Mouse (Mus musculus): Measurements from ENCODE around the gene Trcg1. TPM values are rescaled to one million over a fixed set of nuclear protein-coding genes. Genes with fewer than 3 reads are reported as not detected.

Gene Trcg1
- polyA plus RNA-seq, 1 experiment from 2014 or later: not detected

- H3K4me2 ChIP-seq (ENCODE audit: low read depth, low read length): no peak overlapping the region
- DNase-seq (ENCODE audit: low spot score) (no peak), ATAC-seq (ENCODE audit: low read depth) (no peak)
- H3K27ac ChIP-seq (replicated peaks; ENCODE audit: low read depth, low read length): no peak overlapping the region
- H3K4me3 ChIP-seq (ENCODE audit: low read depth, low read length): no peak overlapping the region
- WGBS: 76% methylated on average over 5 of the region's 5 CpGs
- H3K9me3 ChIP-seq (ENCODE audit: control insufficient read depth, low read length): no peaks in the 10 kb centered on the region
- H3K36me3 ChIP-seq (ENCODE audit: control insufficient read depth, insufficient read depth, low read length): no peaks in the 10 kb centered on the region
- no peaks in the 10 kb centered on the region for H3K4me1 ChIP-seq (ENCODE audit: control insufficient read depth, insufficient read depth, low read length)
- no peak overlapping the region for H3K9ac ChIP-seq (ENCODE audit: low read depth, low read length)
- H3K27me3 ChIP-seq (replicated peaks; ENCODE audit: control insufficient read depth, insufficient read depth, low read length): no peaks in the 10 kb centered on the region
Observed at GRCm38 (mm10) chr9:57241111-57241510, 4.8 kb downstream of the Trcg1 start.

- Histone ChIP-seq H3K9ac (ENCODE audit: low read depth, low read length) (no peak overlapping the region), H3K4me3 (ENCODE audit: low read depth, low read length) (no peak overlapping the region), H3K27me3 (replicated peaks; ENCODE audit: control insufficient read depth, insufficient read depth, low read length) (no peaks in the 10 kb centered on the region), H3K9me3 (ENCODE audit: control insufficient read depth, low read length) (no peaks in the 10 kb centered on the region), H3K4me1 (ENCODE audit: control insufficient read depth, insufficient read depth, low read length) (no peaks in the 10 kb centered on the region), H3K36me3 (ENCODE audit: control insufficient read depth, insufficient read depth, low read length) (no peaks in the 10 kb centered on the region), H3K4me2 (ENCODE audit: low read depth, low read length) (no peak overlapping the region), H3K27ac (replicated peaks; ENCODE audit: low read depth, low read length) (no peak overlapping the region)
- no peak for DNase-seq (ENCODE audit: low spot score)
- no peak for ATAC-seq (ENCODE audit: low read depth)
- 35% methylated on average over 5 of the region's 5 CpGs for WGBS
Observed at GRCm38 (mm10) chr9:57242916-57243315, 6.6 kb downstream of the Trcg1 start.

GRCm38 (mm10) chr9:57244106-57244685 lies 7.8 kb downstream of the Trcg1 start:
- no peaks in the 10 kb centered on the region for H3K27me3 ChIP-seq (replicated peaks; ENCODE audit: control insufficient read depth, insufficient read depth, low read length)
- H3K9me3 ChIP-seq (ENCODE audit: control insufficient read depth, low read length): no peaks in the 10 kb centered on the region
- H3K4me3 ChIP-seq (ENCODE audit: low read depth, low read length): no peak overlapping the region
- H3K4me2 ChIP-seq (ENCODE audit: low read depth, low read length): no peak overlapping the region
- 22% methylated on average over 7 of the region's 7 CpGs for WGBS
- H3K4me1 ChIP-seq (ENCODE audit: control insufficient read depth, insufficient read depth, low read length): no peaks in the 10 kb centered on the region
- H3K27ac ChIP-seq (replicated peaks; ENCODE audit: low read depth, low read length): no peak overlapping the region
- DNase-seq (ENCODE audit: low spot score): no peak
- no peaks in the 10 kb centered on the region for H3K36me3 ChIP-seq (ENCODE audit: control insufficient read depth, insufficient read depth, low read length)
- H3K9ac ChIP-seq (ENCODE audit: low read depth, low read length): no peak overlapping the region
- ATAC-seq (ENCODE audit: low read depth): no peak

GRCm38 (mm10) chr9:57246482-57246881 lies 10.1 kb downstream of the Trcg1 start:
- H3K9ac ChIP-seq (ENCODE audit: low read depth, low read length): no peak overlapping the region
- DNase-seq (ENCODE audit: low spot score) (no peak), ATAC-seq (ENCODE audit: low read depth) (no peak)
- H3K4me2 ChIP-seq (ENCODE audit: low read depth, low read length): no peak overlapping the region
- no peaks in the 10 kb centered on the region for H3K27me3 ChIP-seq (replicated peaks; ENCODE audit: control insufficient read depth, insufficient read depth, low read length)
- H3K4me1 ChIP-seq (ENCODE audit: control insufficient read depth, insufficient read depth, low read length): no peaks in the 10 kb centered on the region
- WGBS: 90% methylated on average over 5 of the region's 5 CpGs
- H3K27ac ChIP-seq (replicated peaks; ENCODE audit: low read depth, low read length): no peak overlapping the region
- no peak overlapping the region for H3K4me3 ChIP-seq (ENCODE audit: low read depth, low read length)
- 0 out of 2 replicates have a peak, but pooled peaks cover under 1% of the 10 kb centered on the region for H3K36me3 ChIP-seq (ENCODE audit: control insufficient read depth, insufficient read depth, low read length)
- no peaks in the 10 kb centered on the region for H3K9me3 ChIP-seq (ENCODE audit: control insufficient read depth, low read length)

- H3K4me1 ChIP-seq (ENCODE audit: control insufficient read depth, insufficient read depth, low read length): no peaks in the 10 kb centered on the region
- WGBS: 66% methylated on average over 8 of the region's 8 CpGs
- H3K4me2 ChIP-seq (ENCODE audit: low read depth, low read length): no peak overlapping the region
- H3K36me3 ChIP-seq (ENCODE audit: control insufficient read depth, insufficient read depth, low read length): peaks cover 8% of the 10 kb centered on the region; the same call in 1 of the 2 replicates
- H3K9ac ChIP-seq (ENCODE audit: low read depth, low read length): no peak overlapping the region
- ATAC-seq (ENCODE audit: low read depth) (no peak), DNase-seq (ENCODE audit: low spot score) (no peak)
- no peaks in the 10 kb centered on the region for H3K27me3 ChIP-seq (replicated peaks; ENCODE audit: control insufficient read depth, insufficient read depth, low read length)
- H3K27ac ChIP-seq (replicated peaks; ENCODE audit: low read depth, low read length): no peak overlapping the region
- no peaks in the 10 kb centered on the region for H3K9me3 ChIP-seq (ENCODE audit: control insufficient read depth, low read length)
- no peak overlapping the region for H3K4me3 ChIP-seq (ENCODE audit: low read depth, low read length)
Observed at GRCm38 (mm10) chr9:57247201-57247671, 10.9 kb downstream of the Trcg1 start.

- Histone ChIP-seq H3K9me3 (ENCODE audit: control insufficient read depth, low read length) (no peaks in the 10 kb centered on the region), H3K4me3 (ENCODE audit: low read depth, low read length) (no peak overlapping the region), H3K27ac (replicated peaks; ENCODE audit: low read depth, low read length) (no peak overlapping the region), H3K36me3 (ENCODE audit: control insufficient read depth, insufficient read depth, low read length) (peaks cover 18% of the 10 kb centered on the region), H3K4me2 (ENCODE audit: low read depth, low read length) (no peak overlapping the region), H3K9ac (ENCODE audit: low read depth, low read length) (no peak overlapping the region), H3K27me3 (replicated peaks; ENCODE audit: control insufficient read depth, insufficient read depth, low read length) (no peaks in the 10 kb centered on the region), H3K4me1 (ENCODE audit: control insufficient read depth, insufficient read depth, low read length) (no peaks in the 10 kb centered on the region)
- ATAC-seq (ENCODE audit: low read depth) (no peak), DNase-seq (ENCODE audit: low spot score) (no peak)
- 60% methylated on average over 6 of the region's 7 CpGs for WGBS
Observed at GRCm38 (mm10) chr9:57248030-57248942, 11.9 kb downstream of the Trcg1 start.

- Histone ChIP-seq H3K36me3 (ENCODE audit: control insufficient read depth, insufficient read depth, low read length) (peaks cover 34% of the 10 kb centered on the region), H3K27me3 (replicated peaks; ENCODE audit: control insufficient read depth, insufficient read depth, low read length) (no peaks in the 10 kb centered on the region), H3K4me3 (ENCODE audit: low read depth, low read length) (no peak overlapping the region), H3K4me1 (ENCODE audit: control insufficient read depth, insufficient read depth, low read length) (no peaks in the 10 kb centered on the region), H3K9ac (ENCODE audit: low read depth, low read length) (no peak overlapping the region), H3K27ac (replicated peaks; ENCODE audit: low read depth, low read length) (no peak overlapping the region), H3K4me2 (ENCODE audit: low read depth, low read length) (no peak overlapping the region), H3K9me3 (ENCODE audit: control insufficient read depth, low read length) (no peaks in the 10 kb centered on the region)
- no peak for ATAC-seq (ENCODE audit: low read depth)
- DNase-seq (ENCODE audit: low spot score): no peak
- 87% methylated on average over 4 of the region's 4 CpGs for WGBS
Observed at GRCm38 (mm10) chr9:57250026-57250425, 13.7 kb downstream of the Trcg1 start.

- H3K9me3 ChIP-seq (ENCODE audit: control insufficient read depth, low read length): no peaks in the 10 kb centered on the region
- H3K4me2 ChIP-seq (ENCODE audit: low read depth, low read length): no peak overlapping the region
- H3K36me3 ChIP-seq (ENCODE audit: control insufficient read depth, insufficient read depth, low read length): peaks cover 44% of the 10 kb centered on the region
- ATAC-seq (ENCODE audit: low read depth): no peak
- 89% methylated on average over 2 of the region's 2 CpGs for WGBS
- no peaks in the 10 kb centered on the region for H3K4me1 ChIP-seq (ENCODE audit: control insufficient read depth, insufficient read depth, low read length)
- no peak overlapping the region for H3K9ac ChIP-seq (ENCODE audit: low read depth, low read length)
- no peak overlapping the region for H3K4me3 ChIP-seq (ENCODE audit: low read depth, low read length)
- H3K27me3 ChIP-seq (replicated peaks; ENCODE audit: control insufficient read depth, insufficient read depth, low read length): no peaks in the 10 kb centered on the region
- no peak overlapping the region for H3K27ac ChIP-seq (replicated peaks; ENCODE audit: low read depth, low read length)
- DNase-seq (ENCODE audit: low spot score): no peak
Observed at GRCm38 (mm10) chr9:57251139-57251538, 14.8 kb downstream of the Trcg1 start.

Measured in embryonic facial prominence, embryonic 14.5 days (tissue).